Mouse (Mus musculus) midbrain, embryonic 10.5 days (tissue): ENCODE measurements around the gene Bet1l. TPM values are rescaled to one million over a fixed set of nuclear protein-coding genes. Genes with fewer than 3 reads are reported as not detected.
A peak's percentile ranks its signal among the peaks of the same experiment; 100 is the strongest.
"Not testable (repeated sequence)": the region's sequence is repeated elsewhere in the genome, so short reads cannot be mapped to it uniquely, and the experiment has no call there.

Experiments
- DNase-seq: peaks from one replicate; pipeline ENCODE4 v3.0.0-alpha.2; 2017; ENCODE audit warnings: low spot score
- H3K27ac ChIP-seq: fragments of 300-500 bp; sonication (generic); replicated peaks from 2 replicates; pipeline ENCODE4 v1.5.1; 2016; ENCODE audit warnings: mild to moderate bottlenecking
- H3K27me3 ChIP-seq: fragments of 300-500 bp; sonication (generic); 2 replicates; pipeline ENCODE4 v1.6.1; 2016; ENCODE audit warnings: low read depth, mild to moderate bottlenecking; ENCODE audit not compliant: poor library complexity, severe bottlenecking
- H3K36me3 ChIP-seq: fragments of 300-500 bp; sonication (generic); 2 replicates; pipeline ENCODE4 v1.6.1; 2016; ENCODE audit warnings: mild to moderate bottlenecking, moderate library complexity
- H3K4me1 ChIP-seq: fragments of 300-500 bp; sonication (generic); 2 replicates; pipeline ENCODE4 v1.6.1; 2016
- H3K4me3 ChIP-seq: fragments of 300-500 bp; sonication (generic); 2 replicates; pipeline ENCODE4 v1.5.1; 2016; ENCODE audit warnings: mild to moderate bottlenecking, moderate library complexity
- H3K9me3 ChIP-seq: fragments of 300-500 bp; sonication (generic); replicated peaks from 2 replicates; pipeline ENCODE4 v1.6.1; 2016; ENCODE audit warnings: mild to moderate bottlenecking
- WGBS: fragments of 180-500 bp; shearing (Covaris S2); methylation state at CpG from one replicate; pipeline ENCODE4 v1.1.7; 2016; 5-methylcytosine and 5-hydroxymethylcytosine counted together
- polyA plus RNA-seq: library from polyadenylated mRNA; unstranded; fragments of >200 nt; fragmentation: Nextera tagmentation; extraction: Ambion mirVana; gene quantifications from 2 replicates; pipeline ENCODE4 v1.2.1, GENCODE M21; 2016

Gene Bet1l
- 20.1 and 25.9 TPM in 2 replicates for polyA plus RNA-seq

- H3K27ac ChIP-seq = peak within 1 kb of the TSS; percentile 90
- no peak for DNase-seq
- no peaks in the 10 kb centered on the region for H3K27me3 ChIP-seq
- peak within 1 kb of the TSS; percentile 90 for H3K4me3 ChIP-seq
- H3K36me3 ChIP-seq = peaks cover 69% of the 10 kb centered on the region
- 43% methylated on average over 40 of the region's 40 CpGs for WGBS
- no peaks in the 10 kb centered on the region for H3K9me3 ChIP-seq
- peaks cover 37% of the 10 kb centered on the region for H3K4me1 ChIP-seq
Measured at GRCm38 (mm10) chr7:140857550-140858505, at the start of gene Bet1l. Gene Bet1l (minus strand): TSS chr7:140857577.

- 91% methylated on average over 13 of the region's 13 CpGs for WGBS
- DNase-seq = no peak
- no peaks in the 10 kb centered on the region for H3K9me3 ChIP-seq
- H3K27ac ChIP-seq = no peak overlapping the region
- H3K4me3 ChIP-seq = no peak overlapping the region
- H3K4me1 ChIP-seq = peaks cover 11% of the 10 kb centered on the region
- no peaks in the 10 kb centered on the region for H3K36me3 ChIP-seq
- H3K27me3 ChIP-seq = peaks cover 3% of the 10 kb centered on the region; the same call in 1 of the 2 replicates
Measured at GRCm38 (mm10) chr7:140907131-140907530, 49.8 kb upstream of the Bet1l start.

GRCm38 (mm10) chr7:140905642-140906081, 48.3 kb upstream of the Bet1l start:
- no peaks in the 10 kb centered on the region for H3K36me3 ChIP-seq
- H3K27ac ChIP-seq = no peak overlapping the region
- H3K9me3 ChIP-seq = no peaks in the 10 kb centered on the region
- no peak for DNase-seq
- WGBS = 95% methylated on average over 2 of the region's 2 CpGs
- H3K27me3 ChIP-seq = peaks cover 3% of the 10 kb centered on the region; the same call in 1 of the 2 replicates
- peaks cover 11% of the 10 kb centered on the region for H3K4me1 ChIP-seq
- no peak overlapping the region for H3K4me3 ChIP-seq

DNA sequence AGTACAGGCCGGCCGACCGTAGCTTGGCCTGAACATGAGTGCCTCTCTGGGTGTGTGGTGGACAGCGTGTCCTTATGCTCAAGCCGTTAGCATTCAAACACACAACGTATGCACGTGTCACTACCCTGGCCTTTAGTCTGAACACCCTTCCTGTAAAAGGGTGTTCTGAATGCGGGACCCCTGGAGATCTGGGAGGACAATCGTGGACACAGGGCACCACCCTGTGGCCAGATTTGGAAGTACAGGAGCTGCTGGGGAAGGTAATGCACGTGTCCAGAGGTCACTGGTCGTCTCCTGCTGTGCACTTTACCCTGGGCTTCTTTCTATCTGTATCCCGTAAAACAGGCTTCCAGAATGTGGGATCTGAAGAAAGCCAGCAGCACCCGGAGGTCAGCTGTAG, 45.8 kb upstream of the Bet1l start:
- no peak overlapping the region for H3K4me3 ChIP-seq
- WGBS = 25% methylated on average over 13 of the region's 13 CpGs

GRCm38 (mm10) chr7:140902036-140902875, 44.9 kb upstream of the Bet1l start:
- Histone ChIP-seq H3K27me3 (no peaks in the 10 kb centered on the region), H3K27ac (no peak overlapping the region), H3K4me3 (no peak overlapping the region), H3K36me3 (peaks cover 25% of the 10 kb centered on the region), H3K9me3 (no peaks in the 10 kb centered on the region), H3K4me1 (no peaks in the 10 kb centered on the region; the same call in 1 of the 2 replicates)
- DNase-seq = no peak
- 78% methylated on average over 15 of the region's 15 CpGs for WGBS

More for the DNA sequence above, 45.8 kb upstream of the Bet1l start:
- Histone ChIP-seq H3K36me3 (peaks cover 15% of the 10 kb centered on the region), H3K9me3 (no peaks in the 10 kb centered on the region), H3K27me3 (no peaks in the 10 kb centered on the region), H3K27ac (no peak overlapping the region), H3K4me1 (no peaks in the 10 kb centered on the region; the same call in none of the 2 replicates)
- peak; percentile 76 for DNase-seq

DNA sequence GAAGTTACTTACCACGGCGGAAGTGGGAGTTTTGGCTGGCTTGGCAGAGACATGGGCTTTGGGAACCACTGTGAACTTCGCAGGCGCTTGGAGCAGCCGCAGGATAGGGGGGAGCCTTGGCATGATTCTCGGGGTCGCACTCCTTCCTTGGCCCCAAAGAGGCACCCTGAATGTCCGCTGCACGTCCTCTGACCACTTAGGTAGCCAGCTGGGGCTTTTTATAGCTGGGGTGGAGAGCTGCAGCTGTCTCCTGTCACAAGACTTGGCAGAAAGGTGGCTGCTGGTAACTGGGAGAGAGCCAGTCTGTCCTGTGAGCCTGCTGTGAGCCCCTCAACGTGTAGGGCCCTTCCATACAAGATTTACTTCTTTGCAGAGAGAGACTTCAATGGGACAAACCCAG, 42.8 kb upstream of the Bet1l start, which contains the start of gene Cox8b:
Gene Cox8b, minus strand, starts transcription at position 227 of the 400 bp plus-strand sequence.
- WGBS = 85% methylated on average over 10 of the region's 10 CpGs
- Histone ChIP-seq H3K4me1 (no peaks in the 10 kb centered on the region; the same call in 1 of the 2 replicates), H3K36me3 (peaks cover 44% of the 10 kb centered on the region), H3K27me3 (no peaks in the 10 kb centered on the region), H3K27ac (no peak within 1 kb of the TSS), H3K4me3 (no peak within 1 kb of the TSS), H3K9me3 (no peaks in the 10 kb centered on the region)
- DNase-seq = no peak

DNA sequence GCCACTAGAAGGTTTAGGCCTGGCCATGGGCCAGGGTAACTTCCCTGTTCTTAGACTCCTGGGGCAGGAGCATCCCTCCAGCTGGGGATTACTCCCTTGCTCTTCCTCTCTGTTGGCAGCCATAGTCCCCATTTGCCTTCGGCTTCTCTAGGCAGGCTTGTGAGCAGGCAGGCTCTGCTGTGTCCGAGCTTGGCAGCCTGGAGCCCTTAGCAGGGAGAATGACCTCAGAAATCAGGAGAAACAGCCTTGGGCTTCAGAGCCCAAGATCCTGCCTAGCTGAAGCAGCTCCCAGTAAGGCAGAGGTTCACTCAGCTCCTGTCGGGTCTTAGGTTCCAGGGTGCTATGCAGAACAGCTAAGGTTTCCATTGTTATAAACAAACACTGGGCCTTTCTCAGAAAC, 41.7 kb upstream of the Bet1l start:
- 81% methylated on average over 3 of the region's 3 CpGs for WGBS
- no peak for DNase-seq
- no peaks in the 10 kb centered on the region for H3K27me3 ChIP-seq

DNA sequence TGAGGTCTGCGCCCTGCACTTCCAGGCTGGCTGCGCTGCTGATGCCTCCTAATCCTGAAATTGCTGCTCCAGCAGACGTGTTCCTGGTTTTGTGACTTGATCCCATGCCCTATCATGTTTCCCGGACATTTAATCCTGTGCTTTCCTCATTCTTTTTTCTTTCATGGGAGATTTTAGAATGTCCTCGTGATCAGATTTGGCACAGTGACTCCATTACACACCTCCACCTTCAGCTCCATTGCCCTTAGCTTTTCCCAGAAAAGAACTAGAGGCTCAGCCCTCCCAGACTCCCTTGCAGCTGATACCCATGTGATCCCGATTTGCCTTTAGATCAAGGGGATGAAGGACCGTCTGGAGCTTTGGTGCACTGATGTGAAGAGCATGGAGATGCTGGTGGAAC, 40.5 kb upstream of the Bet1l start:
- no peaks in the 10 kb centered on the region; the same call in 1 of the 2 replicates for H3K4me1 ChIP-seq
- 89% methylated on average over 7 of the region's 7 CpGs for WGBS

More for the DNA sequence above, 41.7 kb upstream of the Bet1l start:
- no peaks in the 10 kb centered on the region; the same call in 1 of the 2 replicates for H3K4me1 ChIP-seq
- H3K36me3 ChIP-seq = peaks cover 53% of the 10 kb centered on the region
- H3K9me3 ChIP-seq = no peaks in the 10 kb centered on the region
- no peak overlapping the region for H3K27ac ChIP-seq
- H3K4me3 ChIP-seq = no peak overlapping the region

DNA sequence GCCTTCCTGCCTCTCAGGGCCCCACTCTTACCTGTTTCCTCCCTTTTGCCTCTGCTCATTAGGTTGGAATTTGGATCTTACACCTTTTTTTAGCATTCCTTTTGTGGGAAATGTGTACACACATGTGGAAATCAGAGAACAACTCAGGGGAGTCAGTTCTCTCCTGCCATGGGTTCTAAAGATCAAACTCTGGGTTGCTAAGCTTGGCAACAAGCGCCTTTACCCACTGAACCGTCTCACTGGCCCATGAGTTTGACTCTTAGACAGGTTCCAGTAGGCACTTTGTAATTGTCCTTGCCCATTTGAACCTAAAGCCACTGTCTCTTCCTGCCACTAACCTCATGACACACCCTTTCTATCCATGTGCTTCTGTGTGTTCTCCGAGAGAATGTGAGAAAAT, 37.2 kb upstream of the Bet1l start:
- no peaks in the 10 kb centered on the region for H3K9me3 ChIP-seq

More for the DNA sequence above, 40.5 kb upstream of the Bet1l start:
- Histone ChIP-seq H3K36me3 (peaks cover 66% of the 10 kb centered on the region), H3K4me3 (no peak overlapping the region), H3K9me3 (no peaks in the 10 kb centered on the region), H3K27me3 (no peaks in the 10 kb centered on the region), H3K27ac (no peak overlapping the region)
- no peak for DNase-seq

GRCm38 (mm10) chr7:140894031-140894430, 36.7 kb upstream of the Bet1l start:
- Histone ChIP-seq H3K4me3 (no peak overlapping the region), H3K36me3 (peaks cover 87% of the 10 kb centered on the region), H3K27me3 (no peaks in the 10 kb centered on the region), H3K27ac (no peak overlapping the region), H3K4me1 (no peaks in the 10 kb centered on the region), H3K9me3 (no peaks in the 10 kb centered on the region)
- WGBS = 86% methylated on average over 7 of the region's 7 CpGs
- DNase-seq = no peak

More for the DNA sequence above, 37.2 kb upstream of the Bet1l start:
- no peak overlapping the region for H3K4me3 ChIP-seq
- H3K36me3 ChIP-seq = peaks cover 87% of the 10 kb centered on the region
- no peaks in the 10 kb centered on the region for H3K27me3 ChIP-seq
- no peak overlapping the region for H3K27ac ChIP-seq
- DNase-seq = no peak
- no peaks in the 10 kb centered on the region for H3K4me1 ChIP-seq
- 95% methylated on average over 3 of the region's 3 CpGs for WGBS

DNA sequence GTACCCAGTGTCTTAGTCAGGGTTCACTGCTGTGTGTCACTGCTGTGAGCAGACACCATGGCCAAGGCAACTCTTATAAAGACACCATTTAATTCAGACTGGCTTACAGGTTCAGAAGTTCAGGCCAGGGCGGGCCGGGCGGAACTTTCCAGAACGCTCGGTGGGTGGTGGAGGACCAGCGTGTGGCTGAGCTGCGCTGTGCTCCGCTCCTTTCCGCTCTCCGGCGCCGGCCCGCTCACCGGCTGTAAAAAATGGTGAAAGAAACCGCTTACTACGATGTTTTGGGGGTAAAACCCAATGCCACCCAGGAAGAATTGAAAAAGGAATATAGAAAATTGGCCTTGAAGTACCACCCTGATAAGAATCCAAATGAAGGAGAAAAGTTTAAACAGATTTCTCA, 33.3 kb upstream of the Bet1l start:
- H3K36me3 ChIP-seq = peaks cover 87% of the 10 kb centered on the region
- not testable (repeated sequence) for H3K9me3 ChIP-seq, H3K4me1 ChIP-seq, H3K27me3 ChIP-seq, DNase-seq, H3K27ac ChIP-seq, H3K4me3 ChIP-seq
- WGBS = 96% methylated on average over 16 of the region's 16 CpGs

DNA sequence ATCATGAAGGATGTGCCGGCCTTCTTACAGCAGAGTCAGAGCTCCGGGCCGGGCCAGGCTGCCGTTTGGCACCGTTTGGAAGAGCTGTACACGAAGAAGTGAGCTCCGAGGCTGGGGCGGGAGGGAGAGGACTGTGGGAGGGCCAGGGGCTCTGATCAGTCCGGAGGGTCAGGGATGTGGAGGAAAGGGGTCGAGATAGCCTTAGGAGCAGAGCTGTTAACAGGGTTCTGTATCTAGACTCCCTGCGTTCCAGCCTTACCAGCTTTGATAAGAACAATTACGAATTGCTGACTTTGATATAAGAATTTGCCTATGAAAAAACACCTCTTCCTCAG, 25.1 kb upstream of the Bet1l start:
- WGBS = 0% methylated on average over 12 of the region's 12 CpGs
- H3K9me3 ChIP-seq = no peaks in the 10 kb centered on the region
- peak overlapping the region; percentile 87 for H3K27ac ChIP-seq
- H3K4me1 ChIP-seq = peaks cover 23% of the 10 kb centered on the region
- DNase-seq = no peak
- peaks cover 44% of the 10 kb centered on the region for H3K36me3 ChIP-seq
- no peaks in the 10 kb centered on the region for H3K27me3 ChIP-seq
- peak overlapping the region; percentile 96 for H3K4me3 ChIP-seq
